Mouse (Mus musculus): ENCODE measurements around the gene Gm28053. TPM values are rescaled to one million over a fixed set of nuclear protein-coding genes. Genes with fewer than 3 reads are reported as not detected.

The Gm28053 gene
- polyA plus RNA-seq, 1 experiment from 2014 or later, result not detected

DNA sequence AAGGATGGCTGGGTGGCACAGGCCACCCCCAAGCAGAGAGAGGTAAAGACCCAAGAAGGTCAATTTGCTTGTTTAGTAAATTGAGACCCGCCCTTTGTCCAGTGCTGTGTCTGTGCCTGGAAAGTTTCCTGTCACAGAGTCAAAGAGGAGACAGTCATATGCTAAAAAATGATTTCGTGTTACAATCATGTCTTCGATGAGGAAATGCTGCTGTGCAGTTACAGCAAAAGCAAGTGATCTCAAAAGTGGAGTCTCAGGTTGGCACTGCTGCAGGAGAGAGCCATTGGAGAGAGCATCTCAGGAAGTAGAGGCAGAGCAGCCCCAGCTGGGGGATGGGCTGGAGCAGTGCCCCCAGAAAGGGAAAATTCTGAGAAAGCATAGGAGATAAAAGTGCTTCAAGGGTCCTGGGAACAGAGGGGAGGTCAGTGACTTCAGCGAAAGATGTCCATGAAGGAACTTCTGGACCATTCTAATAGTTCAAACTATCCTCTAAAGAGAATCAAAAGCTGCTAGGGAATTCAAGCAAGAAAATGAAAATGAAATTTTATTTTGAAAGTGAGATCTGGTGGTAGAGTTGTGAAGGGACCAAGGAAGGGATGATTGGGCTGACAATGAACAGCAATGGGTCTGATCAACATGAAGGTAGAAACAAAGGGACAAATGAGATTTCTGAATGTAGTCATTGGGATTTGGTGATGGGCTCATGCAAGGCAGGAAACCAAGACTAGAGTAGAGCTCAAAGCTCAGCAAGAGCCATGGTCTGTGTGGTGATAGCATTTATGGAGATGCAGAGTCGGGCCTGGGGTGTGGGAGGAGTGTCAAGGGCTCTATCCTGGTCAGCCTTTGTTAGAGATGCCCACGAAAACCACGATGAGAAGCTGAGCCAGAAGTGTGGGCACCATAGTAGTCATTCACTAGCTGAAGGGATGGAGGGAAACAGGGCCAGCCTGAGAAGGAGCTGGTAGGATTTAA is 32.4 kb upstream of the Gm28053 start:
- no peak for ATAC-seq (ENCODE audit: low FRiP score)
- no peak overlapping the region for H3K4me3 ChIP-seq (ENCODE audit: low read depth, low read length)
- H3K36me3 ChIP-seq (ENCODE audit: control insufficient read depth, insufficient read depth, low read length), result no peaks in the 10 kb centered on the region
- H3K4me2 ChIP-seq (replicated peaks; ENCODE audit: low read depth, low read length), result no peak overlapping the region
- H3K9me3 ChIP-seq (ENCODE audit: control insufficient read depth, low read length), result no peaks in the 10 kb centered on the region
- H3K27me3 ChIP-seq (ENCODE audit: control insufficient read depth, insufficient read depth, low read length), result no peaks in the 10 kb centered on the region
- no peak for DNase-seq (ENCODE audit: low spot score)
- H3K27ac ChIP-seq (ENCODE audit: low read depth, low read length), result no peak overlapping the region
- H3K4me1 ChIP-seq (replicated peaks; ENCODE audit: control insufficient read depth, insufficient read depth, low read length), result no peaks in the 10 kb centered on the region
- 81% methylated on average over 7 of the region's 7 CpGs for WGBS
- H3K9ac ChIP-seq (ENCODE audit: low read depth, low read length), result no peak overlapping the region

DNA sequence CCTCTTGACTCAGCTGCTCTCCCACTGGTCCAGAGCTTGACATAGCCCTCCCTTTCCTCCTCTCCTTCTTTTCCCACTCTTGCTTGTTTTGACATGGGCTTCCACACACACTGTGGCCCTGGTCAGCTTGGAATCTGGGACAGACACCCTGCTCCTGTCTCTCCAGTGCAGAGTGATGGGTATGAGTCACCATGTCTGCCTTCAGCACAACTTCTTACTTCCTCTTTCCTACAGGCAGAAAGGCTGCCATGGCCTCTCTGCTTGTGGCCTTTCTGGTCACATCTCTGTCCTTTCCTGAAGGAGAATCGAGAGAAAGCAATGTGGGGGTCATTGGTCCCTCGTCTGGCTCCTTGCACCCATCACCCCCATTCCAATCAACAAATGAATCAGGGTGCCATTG is 31.3 kb upstream of the Gm28053 start:
- Histone ChIP-seq H3K4me1 (replicated peaks; ENCODE audit: control insufficient read depth, insufficient read depth, low read length) (no peaks in the 10 kb centered on the region), H3K9ac (ENCODE audit: low read depth, low read length) (no peak overlapping the region), H3K4me3 (ENCODE audit: low read depth, low read length) (no peak overlapping the region), H3K36me3 (ENCODE audit: control insufficient read depth, insufficient read depth, low read length) (no peaks in the 10 kb centered on the region), H3K27ac (ENCODE audit: low read depth, low read length) (no peak overlapping the region), H3K9me3 (ENCODE audit: control insufficient read depth, low read length) (no peaks in the 10 kb centered on the region), H3K4me2 (replicated peaks; ENCODE audit: low read depth, low read length) (no peak overlapping the region), H3K27me3 (ENCODE audit: control insufficient read depth, insufficient read depth, low read length) (no peaks in the 10 kb centered on the region)
- WGBS, result 77% methylated on average over 2 of the region's 2 CpGs
- no peak for ATAC-seq (ENCODE audit: low FRiP score)
- no peak for DNase-seq (ENCODE audit: low spot score)

DNA sequence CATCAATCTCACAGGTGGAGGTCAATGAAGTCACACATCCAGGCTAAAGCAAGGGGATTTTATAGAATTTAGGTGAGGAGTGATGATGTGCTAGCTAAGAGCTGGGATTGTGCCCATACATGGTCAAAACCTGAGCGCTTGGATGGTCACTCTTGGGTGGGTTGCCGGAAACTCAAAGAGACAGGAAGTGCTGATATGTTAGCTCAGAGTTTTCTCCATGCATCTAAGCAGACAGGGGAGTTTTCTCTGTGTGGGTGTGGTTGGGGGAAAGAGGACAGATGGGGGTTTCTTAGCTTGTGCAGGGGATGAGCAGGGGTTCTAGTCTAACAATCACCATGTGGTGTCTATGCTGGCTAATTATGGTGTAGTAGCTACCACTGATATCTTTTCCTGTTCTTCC is 29.1 kb upstream of the Gm28053 start:
- Histone ChIP-seq H3K9ac (ENCODE audit: low read depth, low read length) (no peak overlapping the region), H3K27me3 (ENCODE audit: control insufficient read depth, insufficient read depth, low read length) (no peaks in the 10 kb centered on the region), H3K27ac (ENCODE audit: low read depth, low read length) (no peak overlapping the region), H3K4me1 (replicated peaks; ENCODE audit: control insufficient read depth, insufficient read depth, low read length) (no peaks in the 10 kb centered on the region), H3K4me3 (ENCODE audit: low read depth, low read length) (no peak overlapping the region), H3K4me2 (replicated peaks; ENCODE audit: low read depth, low read length) (no peak overlapping the region), H3K36me3 (ENCODE audit: control insufficient read depth, insufficient read depth, low read length) (no peaks in the 10 kb centered on the region), H3K9me3 (ENCODE audit: control insufficient read depth, low read length) (no peaks in the 10 kb centered on the region)
- DNase-seq (ENCODE audit: low spot score) (no peak), ATAC-seq (ENCODE audit: low FRiP score) (no peak)
- 85% methylated on average over 2 of the region's 2 CpGs for WGBS

DNA sequence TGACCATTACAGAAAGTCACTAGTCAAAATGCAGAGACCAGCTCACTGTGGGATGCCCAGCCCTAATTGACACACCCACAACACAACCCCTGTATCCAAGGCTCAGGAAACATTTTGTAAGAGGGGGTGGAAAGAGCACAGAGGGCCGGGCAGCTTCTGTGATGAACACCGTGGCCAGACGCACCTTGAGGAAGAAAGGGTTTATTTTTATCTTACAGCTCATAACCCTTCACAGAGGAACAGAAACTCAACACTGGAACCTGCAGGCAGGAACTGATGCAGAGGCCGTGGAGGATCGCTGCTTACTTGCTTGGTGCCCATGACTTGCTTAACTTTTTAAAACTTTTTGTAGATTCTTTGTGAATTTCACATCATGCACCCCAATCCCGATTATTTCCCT is 25.4 kb upstream of the Gm28053 start:
- no peak overlapping the region for H3K4me3 ChIP-seq (ENCODE audit: low read depth, low read length)
- no peak overlapping the region for H3K4me2 ChIP-seq (replicated peaks; ENCODE audit: low read depth, low read length)
- no peaks in the 10 kb centered on the region for H3K36me3 ChIP-seq (ENCODE audit: control insufficient read depth, insufficient read depth, low read length)
- no peak overlapping the region for H3K9ac ChIP-seq (ENCODE audit: low read depth, low read length)
- DNase-seq (ENCODE audit: low spot score) (no peak), ATAC-seq (ENCODE audit: low FRiP score) (no peak)
- H3K9me3 ChIP-seq (ENCODE audit: control insufficient read depth, low read length), result no peaks in the 10 kb centered on the region
- no peak overlapping the region for H3K27ac ChIP-seq (ENCODE audit: low read depth, low read length)
- WGBS, result 88% methylated on average over 6 of the region's 6 CpGs
- H3K27me3 ChIP-seq (ENCODE audit: control insufficient read depth, insufficient read depth, low read length), result no peaks in the 10 kb centered on the region
- no peaks in the 10 kb centered on the region for H3K4me1 ChIP-seq (replicated peaks; ENCODE audit: control insufficient read depth, insufficient read depth, low read length)

DNA sequence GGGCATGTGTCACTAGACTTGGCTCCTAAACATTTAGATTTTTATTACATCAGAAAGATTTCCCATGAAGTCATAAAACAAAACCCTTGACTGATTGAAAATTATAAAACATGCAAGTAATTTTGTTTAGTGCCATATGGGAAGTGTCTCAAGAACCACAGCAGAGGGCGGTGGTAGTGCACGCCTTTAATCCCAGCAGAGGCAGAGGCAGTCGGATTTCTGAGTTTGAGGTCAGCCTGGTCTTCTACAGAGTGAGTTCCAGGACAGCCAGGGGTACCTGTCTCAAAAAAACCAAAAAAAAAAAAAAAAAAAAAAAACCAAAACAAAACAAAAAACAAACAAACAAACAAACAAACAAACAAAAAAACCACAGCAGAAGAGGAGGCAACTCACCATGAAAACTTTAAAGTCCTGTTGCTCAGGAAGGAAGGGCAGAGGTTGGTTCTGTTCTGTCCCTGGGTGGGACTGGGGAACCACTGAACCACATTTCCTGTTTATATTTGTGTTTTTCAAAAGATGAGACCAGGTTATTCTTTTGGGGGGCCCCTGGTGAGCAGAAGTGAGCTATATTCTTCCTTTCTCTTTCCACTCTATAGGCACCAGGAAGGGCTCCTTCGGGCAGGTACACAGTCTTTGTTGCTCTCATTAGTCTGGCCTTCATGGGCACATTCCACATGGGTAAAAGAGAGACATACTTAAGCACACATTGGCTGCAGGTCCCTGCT is 21.4 kb upstream of the Gm28053 start:
- ATAC-seq (ENCODE audit: low FRiP score) (no peak), DNase-seq (ENCODE audit: low spot score) (no peak)
- Histone ChIP-seq H3K4me3 (ENCODE audit: low read depth, low read length) (no peak overlapping the region), H3K27ac (ENCODE audit: low read depth, low read length) (no peak overlapping the region), H3K4me1 (replicated peaks; ENCODE audit: control insufficient read depth, insufficient read depth, low read length) (no peaks in the 10 kb centered on the region), H3K9ac (ENCODE audit: low read depth, low read length) (no peak overlapping the region), H3K9me3 (ENCODE audit: control insufficient read depth, low read length) (no peaks in the 10 kb centered on the region), H3K36me3 (ENCODE audit: control insufficient read depth, insufficient read depth, low read length) (no peaks in the 10 kb centered on the region), H3K4me2 (replicated peaks; ENCODE audit: low read depth, low read length) (no peak overlapping the region), H3K27me3 (ENCODE audit: control insufficient read depth, insufficient read depth, low read length) (no peaks in the 10 kb centered on the region)
- 84% methylated on average over 4 of the region's 4 CpGs for WGBS

DNA sequence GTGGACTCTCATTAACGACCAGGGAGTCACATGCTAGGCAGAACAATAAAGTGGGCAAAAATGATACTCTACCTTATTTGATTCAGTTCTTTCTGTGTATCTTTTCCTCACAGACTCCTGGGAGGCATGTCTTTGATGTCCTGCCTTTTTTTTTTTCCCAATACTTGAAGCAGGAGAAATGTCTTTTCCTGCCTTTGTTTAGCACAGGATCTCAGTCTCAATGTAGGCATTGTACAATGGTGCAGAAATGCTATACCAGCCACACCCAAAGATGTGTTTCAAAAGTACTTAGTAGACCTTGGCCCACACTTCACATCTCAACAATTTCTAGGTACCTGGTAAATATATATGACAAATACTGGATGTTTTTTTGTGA is 20.9 kb upstream of the Gm28053 start:
- no peak overlapping the region for H3K27ac ChIP-seq (ENCODE audit: low read depth, low read length)
- H3K9ac ChIP-seq (ENCODE audit: low read depth, low read length), result no peak overlapping the region
- ATAC-seq (ENCODE audit: low FRiP score) (no peak), DNase-seq (ENCODE audit: low spot score) (no peak)
- H3K4me2 ChIP-seq (replicated peaks; ENCODE audit: low read depth, low read length), result no peak overlapping the region
- no peaks in the 10 kb centered on the region for H3K36me3 ChIP-seq (ENCODE audit: control insufficient read depth, insufficient read depth, low read length)
- H3K27me3 ChIP-seq (ENCODE audit: control insufficient read depth, insufficient read depth, low read length), result no peaks in the 10 kb centered on the region
- H3K9me3 ChIP-seq (ENCODE audit: control insufficient read depth, low read length), result no peaks in the 10 kb centered on the region
- H3K4me3 ChIP-seq (ENCODE audit: low read depth, low read length), result no peak overlapping the region
- no peaks in the 10 kb centered on the region for H3K4me1 ChIP-seq (replicated peaks; ENCODE audit: control insufficient read depth, insufficient read depth, low read length)
- WGBS, result 70% methylated on average over 1 of the region's 1 CpGs

DNA sequence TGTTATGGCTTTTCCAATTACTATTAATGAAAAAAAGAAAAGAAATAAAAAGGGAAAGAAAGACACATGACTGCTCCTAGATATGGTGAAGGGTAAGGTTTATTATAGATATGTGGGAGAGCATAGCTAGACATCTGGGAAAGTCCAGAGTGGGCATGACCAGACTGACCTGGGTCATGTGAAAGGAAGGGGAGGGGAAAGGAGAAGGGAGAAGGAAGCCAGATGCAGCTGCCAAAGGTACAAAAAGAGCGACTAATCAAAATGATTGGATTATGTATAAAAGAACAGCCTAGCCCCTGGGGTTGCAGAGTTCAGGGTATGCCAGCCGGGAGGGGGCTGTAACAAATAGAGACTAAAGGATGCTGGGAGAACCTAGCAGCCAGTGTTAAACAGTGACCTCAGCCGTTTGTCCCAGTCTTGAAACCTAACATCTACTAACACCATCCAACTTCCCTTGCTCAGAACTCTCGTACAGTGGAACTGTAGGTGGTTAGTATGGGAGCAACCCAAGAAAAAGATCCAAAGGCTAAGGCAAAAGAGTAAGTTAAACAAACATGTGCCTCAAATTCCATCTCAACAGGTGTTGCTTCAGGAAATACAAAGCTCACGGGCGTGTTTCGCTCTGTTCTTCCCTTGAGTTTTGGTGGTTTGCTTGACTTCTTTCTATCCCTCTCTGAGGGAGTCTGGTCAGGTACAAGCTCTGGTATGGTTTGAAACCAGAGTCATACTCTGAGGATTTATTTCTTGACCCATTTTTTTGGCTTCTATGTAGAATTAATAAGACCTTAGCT is 20.1 kb upstream of the Gm28053 start:
- 82% methylated on average over 7 of the region's 7 CpGs for WGBS
- no peaks in the 10 kb centered on the region for H3K4me1 ChIP-seq (replicated peaks; ENCODE audit: control insufficient read depth, insufficient read depth, low read length)
- H3K4me3 ChIP-seq (ENCODE audit: low read depth, low read length), result no peak overlapping the region
- H3K27ac ChIP-seq (ENCODE audit: low read depth, low read length), result no peak overlapping the region
- no peaks in the 10 kb centered on the region for H3K27me3 ChIP-seq (ENCODE audit: control insufficient read depth, insufficient read depth, low read length)
- no peaks in the 10 kb centered on the region for H3K36me3 ChIP-seq (ENCODE audit: control insufficient read depth, insufficient read depth, low read length)
- ATAC-seq (ENCODE audit: low FRiP score) (no peak), DNase-seq (ENCODE audit: low spot score) (no peak)
- H3K9me3 ChIP-seq (ENCODE audit: control insufficient read depth, low read length), result no peaks in the 10 kb centered on the region
- no peak overlapping the region for H3K4me2 ChIP-seq (replicated peaks; ENCODE audit: low read depth, low read length)
- no peak overlapping the region for H3K9ac ChIP-seq (ENCODE audit: low read depth, low read length)

DNA sequence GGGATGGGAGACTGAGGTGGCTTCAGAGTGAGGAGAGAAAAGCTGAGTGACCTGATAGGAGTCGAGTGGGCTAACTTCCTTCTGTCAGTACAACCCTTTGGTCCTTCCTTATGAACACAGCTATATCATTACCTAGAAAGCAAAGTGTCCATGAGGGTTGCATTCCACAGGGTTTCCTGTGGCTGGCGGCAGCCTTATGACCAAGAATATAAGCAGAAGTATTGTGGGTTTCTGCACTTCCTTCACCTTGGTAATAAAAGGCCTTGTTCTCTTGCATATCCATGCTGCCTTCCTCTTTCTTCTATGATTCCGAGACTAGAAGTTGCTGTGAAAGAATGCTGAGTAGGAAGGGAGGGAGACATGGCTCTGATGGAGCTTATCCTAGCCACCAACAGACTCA is 19.5 kb upstream of the Gm28053 start:
- WGBS, result 84% methylated on average over 3 of the region's 3 CpGs
- H3K9me3 ChIP-seq (ENCODE audit: control insufficient read depth, low read length), result no peaks in the 10 kb centered on the region
- H3K9ac ChIP-seq (ENCODE audit: low read depth, low read length), result no peak overlapping the region
- no peak overlapping the region for H3K4me3 ChIP-seq (ENCODE audit: low read depth, low read length)
- H3K27ac ChIP-seq (ENCODE audit: low read depth, low read length), result no peak overlapping the region
- no peaks in the 10 kb centered on the region for H3K36me3 ChIP-seq (ENCODE audit: control insufficient read depth, insufficient read depth, low read length)
- ATAC-seq (ENCODE audit: low FRiP score) (no peak), DNase-seq (ENCODE audit: low spot score) (no peak)
- no peak overlapping the region for H3K4me2 ChIP-seq (replicated peaks; ENCODE audit: low read depth, low read length)
- H3K27me3 ChIP-seq (ENCODE audit: control insufficient read depth, insufficient read depth, low read length), result no peaks in the 10 kb centered on the region
- no peaks in the 10 kb centered on the region for H3K4me1 ChIP-seq (replicated peaks; ENCODE audit: control insufficient read depth, insufficient read depth, low read length)
